Mouse (Mus musculus): ENCODE data around the gene Lrrc75b.

- TF ChIP-seq POLR2A (IDR thresholded peaks at IDR 0.05; ENCODE audit: low read depth, low read length) (no peak), CTCF (conservative IDR thresholded peaks at IDR 0.05; ENCODE audit: insufficient read depth, insufficient read length, low read depth, low read length) (no peak)
These were observed 26.4 kb upstream of the Lrrc75b start for GRCm38 (mm10) chr10:75586553-75586879.

Measured in kidney, adult 2 months (tissue).